Mouse (Mus musculus): ENCODE results near the gene Zfp248. TPM values are rescaled to one million over a fixed set of nuclear protein-coding genes. Genes with fewer than 3 reads are reported as not detected.

Gene Zfp248
- total RNA-seq (2021) = 1 to 10 TPM; 3.8 to 4.2 TPM
- long read RNA-seq, experiment 1, partial matches to known transcripts = 0 of 2 reads
- long read RNA-seq, experiment 1, other reads (novel, unspliced or antisense) = 0 of 2 reads
- long read RNA-seq, experiment 2 = 0 reads

GRCm38 (mm10) chr6:118455042-118455631 lies at the start of gene Zfp248:
TSS of gene Zfp248 (minus strand) at chr6:118455528.
- peak; percentile 93 for DNase-seq

GRCm38 (mm10) chr6:118499010-118499409 lies 43.7 kb upstream of the Zfp248 start:
- DNase-seq = no peak

GRCm38 (mm10) chr6:118482125-118482524 lies 26.8 kb upstream of the Zfp248 start:
- DNase-seq = no peak

GRCm38 (mm10) chr6:118478957-118479708 lies 23.8 kb upstream of the Zfp248 start, which contains the start of gene Zfp9:
TSS of gene Zfp9 (minus strand) at chr6:118479320.
- DNase-seq = peak; percentile 90 to 92

- DNase-seq = no peak
Measured at GRCm38 (mm10) chr6:118477875-118478785, 22.8 kb upstream of the Zfp248 start.

DNA sequence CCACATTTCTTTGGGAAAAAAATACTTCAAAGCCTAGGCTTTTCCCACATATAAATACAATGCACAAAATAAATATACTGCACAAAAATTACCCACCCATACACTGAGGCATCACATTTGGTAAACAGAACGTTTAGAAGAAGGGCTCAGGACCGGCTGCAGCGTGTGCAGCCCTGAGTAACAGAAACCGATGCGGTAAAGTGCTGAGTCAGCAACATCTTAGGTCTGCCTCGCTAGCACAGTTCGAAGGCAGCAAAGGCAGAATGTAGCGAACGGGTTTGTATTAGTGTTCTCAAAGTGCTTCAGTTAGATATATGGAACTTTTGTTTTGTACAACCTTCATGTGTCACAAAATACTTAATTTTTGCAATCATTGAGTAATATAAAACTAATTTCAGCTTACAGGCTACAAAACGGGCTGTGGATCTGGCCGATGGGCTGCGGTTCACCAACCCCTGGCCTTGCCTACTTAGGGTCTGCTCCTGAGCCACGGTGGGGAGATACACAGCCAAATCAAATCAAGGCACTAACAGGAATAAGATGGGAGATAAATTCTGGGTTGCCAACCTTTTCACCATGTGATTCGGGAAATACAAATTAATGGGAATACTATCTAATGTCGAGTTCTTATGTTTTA lies 6.9 kb upstream of the Zfp248 start:
- DNase-seq = no peak

DNA sequence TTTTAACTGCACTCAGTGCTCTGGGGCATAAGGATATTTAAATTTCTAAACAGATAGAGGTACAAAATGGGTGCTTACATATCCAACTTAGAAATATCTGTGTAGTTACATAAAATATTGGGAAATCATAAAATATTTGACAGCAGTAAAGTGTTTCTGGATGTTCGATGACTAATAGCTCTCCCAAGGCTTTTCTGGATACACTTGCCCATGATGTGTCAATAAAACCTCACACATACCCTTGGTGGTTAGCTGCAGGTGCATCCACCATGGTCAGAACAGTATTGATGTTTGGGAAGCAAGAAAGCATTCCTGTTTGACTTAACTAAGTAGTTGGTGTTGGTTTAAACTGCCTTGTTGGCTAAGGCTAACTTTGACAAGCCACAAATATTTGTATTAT lies 2.4 kb upstream of the Zfp248 start:
- DNase-seq = no peak

- DNase-seq = peak in 1 of 2 experiments; percentile 9
Measured at GRCm38 (mm10) chr6:118454452-118454851, 876 bp downstream of the Zfp248 start.

DNA sequence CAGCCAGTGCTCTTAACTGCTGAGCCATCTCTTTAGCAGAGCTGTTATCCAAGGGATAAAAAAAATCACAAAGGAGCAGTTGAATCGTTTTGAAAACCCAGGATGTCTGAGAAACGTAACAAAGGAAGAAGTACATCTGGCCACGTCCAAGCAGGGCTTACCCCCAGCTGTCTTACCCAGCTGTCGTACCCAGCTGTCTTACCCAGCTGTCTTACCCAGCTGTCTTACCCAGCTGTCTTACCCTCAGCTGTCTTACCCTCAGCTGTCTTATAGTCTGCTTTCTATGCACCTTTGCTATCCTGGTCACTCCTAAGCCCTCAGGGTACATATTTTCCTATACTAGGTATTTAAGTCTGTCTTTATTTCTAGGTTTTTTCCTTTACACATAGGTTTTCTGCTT lies 23.8 kb downstream of the Zfp248 start:
- DNase-seq = no peak

GRCm38 (mm10) chr6:118426666-118427065 lies 28.7 kb downstream of the Zfp248 start:
- DNase-seq = no peak

DNA sequence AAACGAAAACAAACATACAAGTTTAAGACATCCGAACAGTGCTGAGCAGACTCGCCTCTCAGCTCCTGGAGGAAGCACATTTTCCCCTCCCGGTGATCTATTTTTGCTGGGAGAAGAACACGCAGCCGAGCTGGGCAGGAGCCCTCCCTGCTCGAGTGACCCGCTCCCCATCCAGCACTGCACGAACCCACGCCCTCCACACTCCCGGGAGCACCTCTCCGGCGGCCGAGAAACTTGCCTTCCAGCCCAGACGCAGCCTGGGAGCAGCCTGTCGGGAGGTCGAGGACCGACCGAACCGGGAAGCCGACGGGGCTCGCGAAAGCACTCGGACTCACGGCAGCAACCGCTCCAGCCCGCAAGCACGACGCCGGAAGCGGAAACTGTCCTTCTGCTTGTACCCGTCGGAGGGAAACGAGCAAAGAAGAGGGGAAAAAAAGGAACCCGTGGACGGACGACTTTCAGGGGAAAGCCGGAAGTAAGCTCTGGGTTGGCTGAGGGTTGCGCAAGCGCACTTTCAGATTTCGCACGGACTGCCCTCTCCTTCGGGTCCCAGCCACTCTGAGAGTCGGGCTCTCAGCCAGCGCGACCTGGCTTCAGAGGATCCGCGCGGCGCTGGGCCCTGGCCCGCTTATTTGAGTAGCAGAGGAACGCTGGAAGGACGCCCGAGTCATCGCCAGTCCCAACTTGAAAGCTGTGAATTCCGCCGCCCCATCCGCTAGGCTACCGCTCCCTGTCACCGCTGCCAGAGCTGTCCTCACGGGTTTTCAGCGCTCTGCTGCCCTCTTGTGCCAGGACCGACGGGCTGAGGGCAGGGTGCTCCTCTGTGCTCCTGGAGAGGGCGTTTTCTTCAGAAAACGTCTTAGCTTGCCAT lies 36.0 kb downstream of the Zfp248 start, which contains the start of gene Bms1:
Gene Bms1 (minus strand): TSS at position 425 of the 871 bp plus-strand sequence.
- DNase-seq = peak; percentile 93 to 94

DNA sequence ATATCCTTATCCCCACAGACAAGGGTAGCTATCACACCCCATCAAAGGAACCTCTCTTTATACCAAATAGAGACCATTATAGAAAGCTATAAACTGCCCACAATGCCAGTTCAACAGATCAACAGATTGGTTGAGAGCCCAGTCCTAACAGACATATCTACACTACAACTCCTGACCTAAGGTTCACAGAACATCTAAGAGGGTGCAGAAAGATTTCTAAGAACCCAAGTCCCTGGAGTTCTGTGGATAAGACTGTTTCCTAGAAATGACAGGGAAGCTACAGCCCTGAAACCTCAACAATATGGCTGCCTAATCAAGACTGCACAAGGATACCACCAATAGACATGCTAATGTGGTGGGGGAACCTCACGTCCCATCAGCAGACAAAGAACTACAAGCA lies 44.9 kb downstream of the Zfp248 start:
- DNase-seq = no peak

DNA sequence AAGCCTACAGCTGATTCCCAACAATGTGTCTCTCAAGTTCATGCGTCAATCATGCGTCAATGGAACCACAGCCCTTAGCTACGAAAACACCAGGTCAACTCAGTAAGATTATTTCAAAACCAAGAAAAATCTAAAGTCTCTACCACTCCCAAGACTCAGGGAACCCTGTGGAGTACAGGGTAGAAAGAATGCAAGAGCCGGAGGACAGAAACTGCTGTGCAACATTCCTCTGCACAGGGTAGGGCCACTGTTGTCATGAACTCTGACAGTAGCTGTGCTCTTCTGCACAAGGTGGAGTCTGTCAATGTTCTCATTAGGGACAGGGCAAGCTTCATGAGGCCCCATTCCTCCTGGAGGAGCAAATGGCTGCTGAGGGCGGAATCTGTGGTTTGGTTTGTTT lies 46.8 kb downstream of the Zfp248 start:
- DNase-seq = no peak

- DNase-seq = peak; percentile 16 to 39
Measured at GRCm38 (mm10) chr6:118406421-118406820, 48.9 kb downstream of the Zfp248 start.

DNA sequence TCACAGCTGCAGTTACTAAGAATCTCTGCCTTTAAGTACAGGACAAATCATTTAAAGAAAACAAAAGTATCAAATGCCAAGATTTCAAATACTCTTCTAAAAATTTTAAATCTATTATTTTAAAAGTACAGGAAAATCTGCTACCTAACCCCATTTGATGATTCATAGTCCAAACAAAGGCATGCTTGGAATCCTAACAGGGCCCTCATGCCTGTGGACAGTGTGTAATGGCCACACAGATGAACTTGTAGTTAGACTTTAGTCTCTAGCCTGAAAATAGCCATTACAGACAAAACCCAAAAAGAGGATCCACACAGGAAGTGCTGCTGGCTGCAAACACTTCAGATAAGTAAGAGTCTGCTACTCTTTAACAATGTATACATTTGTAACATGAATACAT lies 64.6 kb downstream of the Zfp248 start:
- DNase-seq = no peak

GRCm38 (mm10) chr6:118385962-118386361 lies 69.4 kb downstream of the Zfp248 start:
- DNase-seq = no peak

- no peak for DNase-seq
Measured at GRCm38 (mm10) chr6:118381234-118381633, 74.1 kb downstream of the Zfp248 start.

- no peak for DNase-seq
Measured at GRCm38 (mm10) chr6:118380630-118381029, 74.7 kb downstream of the Zfp248 start.

DNA sequence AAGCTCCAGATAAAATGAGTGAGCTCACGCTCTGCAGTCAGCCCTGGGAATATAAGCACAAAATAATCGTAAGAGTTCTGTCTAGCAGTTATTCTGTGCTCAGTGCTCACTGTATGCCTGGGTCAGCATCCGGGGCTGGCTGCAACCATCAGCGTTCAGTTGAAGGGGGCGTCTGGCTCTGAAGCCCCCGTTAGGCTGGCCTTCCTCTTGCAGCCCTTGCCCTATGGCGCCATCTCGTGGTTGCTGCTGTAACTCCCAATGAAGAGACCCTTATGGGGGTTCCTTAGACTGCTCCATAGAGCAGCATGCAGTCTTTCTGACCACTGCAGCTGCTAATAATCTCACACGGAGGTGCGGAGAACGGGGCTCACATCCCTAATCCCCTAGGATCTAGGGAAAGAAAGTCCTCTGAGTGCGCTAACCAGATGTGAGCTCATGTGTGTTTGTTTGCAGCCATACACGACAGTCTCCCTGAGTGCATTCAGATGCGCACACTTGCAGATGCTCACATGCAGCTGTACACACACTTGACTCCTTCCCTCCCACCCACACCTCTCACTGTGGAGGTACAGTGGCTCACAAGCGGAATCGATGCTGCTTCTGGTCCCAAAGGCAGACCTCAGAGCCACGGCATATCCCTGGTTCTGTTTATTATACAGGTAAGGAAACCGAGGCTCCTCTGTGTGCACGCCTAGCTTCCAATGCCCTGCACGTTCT lies 75.7 kb downstream of the Zfp248 start:
- DNase-seq = peak; percentile 62 to 68

DNA sequence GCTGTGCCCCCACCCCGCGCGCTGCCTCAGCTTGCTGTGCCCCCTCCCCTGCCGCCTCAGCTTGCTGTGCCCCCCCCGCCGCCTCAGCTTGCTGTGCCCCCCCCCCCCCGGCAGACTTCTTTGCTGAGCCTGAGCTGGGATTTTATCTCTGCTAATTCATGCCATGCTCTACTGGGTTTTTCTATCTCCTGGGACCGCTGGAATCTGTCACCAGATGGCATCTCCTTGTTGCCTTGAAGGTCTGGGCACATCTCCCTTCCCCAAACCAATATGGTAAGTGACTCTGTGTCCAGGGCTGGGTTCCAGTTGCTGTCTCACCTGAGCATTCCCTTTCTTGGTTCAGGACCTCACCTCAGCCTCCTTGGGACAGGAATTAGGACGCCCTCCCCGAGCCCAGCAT lies 77.7 kb downstream of the Zfp248 start:
- no peak for DNase-seq
